Mouse (Mus musculus) retina, adult 2 months (tissue): ENCODE results near the gene March6.

Experiments used
- DNase-seq: peaks from one replicate; pipeline ENCODE4 v3.0.0-alpha.2; 2012; ENCODE audit warnings: low read depth, low spot score

Gene March6

GRCm38 (mm10) chr15:31454096-31454860, 76.6 kb downstream of the March6 start:
- no peak for DNase-seq

GRCm38 (mm10) chr15:31453098-31453916, 77.5 kb downstream of the March6 start, which contains the start of gene Ropn1l:
Gene Ropn1l, minus strand, starts transcription at chr15:31453737.
- DNase-seq = peak; percentile 63

DNA sequence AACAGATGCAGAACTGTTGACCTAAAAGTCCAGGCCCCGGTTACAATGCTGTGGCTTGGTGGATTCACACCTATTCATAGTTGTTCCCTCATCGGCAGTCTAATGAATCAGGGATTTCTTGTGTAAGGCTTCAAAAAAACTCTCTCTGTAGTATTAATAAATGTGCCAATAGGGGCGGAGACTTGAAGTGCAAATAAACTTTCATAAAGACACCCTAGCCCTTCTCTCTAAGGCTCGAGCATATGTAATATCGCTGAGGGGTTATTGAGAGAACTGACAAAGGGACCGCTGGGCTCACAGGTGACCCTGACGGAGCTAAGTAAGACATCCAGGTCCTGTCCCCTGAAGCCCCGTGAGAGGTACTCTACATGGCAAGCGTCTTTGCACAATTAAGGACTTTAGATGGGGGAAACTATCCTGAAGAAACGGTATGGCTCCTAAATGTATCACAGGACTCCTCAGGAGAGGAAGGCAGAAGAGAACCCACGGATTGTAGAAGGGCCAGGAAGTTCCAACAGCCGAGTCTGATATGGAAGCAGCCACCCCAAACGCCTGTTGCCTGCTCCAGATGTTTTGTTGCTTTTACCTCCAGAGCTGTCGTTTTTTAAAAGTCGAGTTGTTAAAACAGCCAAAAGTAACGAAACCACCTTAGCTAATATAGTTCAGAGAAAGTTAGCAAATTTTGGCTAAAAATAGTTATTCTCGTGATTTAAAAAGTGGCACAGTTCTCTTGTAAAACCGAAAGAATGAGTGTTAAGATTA, 78.3 kb downstream of the March6 start:
- no peak for DNase-seq

- no peak for DNase-seq
Observed at GRCm38 (mm10) chr15:31449772-31450171, 81.1 kb downstream of the March6 start.

GRCm38 (mm10) chr15:31447121-31447520, 83.7 kb downstream of the March6 start:
- DNase-seq = peak; percentile 53

- no peak for DNase-seq
Observed at GRCm38 (mm10) chr15:31442698-31443097, 88.2 kb downstream of the March6 start.

DNA sequence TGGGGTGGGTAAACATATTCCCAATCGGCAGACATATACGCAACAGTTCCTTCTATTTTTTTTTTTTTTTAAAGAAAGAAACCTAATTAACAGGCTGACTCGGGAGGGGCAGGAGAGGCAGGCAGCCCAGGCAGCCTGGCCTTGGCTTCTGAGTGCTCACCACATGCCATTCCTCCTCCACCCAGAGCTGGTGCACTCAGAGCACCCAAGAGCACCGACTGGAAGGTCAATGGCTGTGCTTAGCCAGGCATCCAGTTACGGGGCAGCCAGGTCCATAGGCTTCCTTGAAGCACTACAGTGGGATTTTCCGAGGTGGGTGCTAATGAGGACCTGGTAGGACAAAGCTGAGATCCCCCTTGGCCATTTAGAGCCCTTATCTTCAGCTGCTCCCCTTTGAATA, 88.9 kb downstream of the March6 start:
- no peak for DNase-seq

- DNase-seq = no peak
Observed at GRCm38 (mm10) chr15:31436811-31437210, 94.0 kb downstream of the March6 start.

DNA sequence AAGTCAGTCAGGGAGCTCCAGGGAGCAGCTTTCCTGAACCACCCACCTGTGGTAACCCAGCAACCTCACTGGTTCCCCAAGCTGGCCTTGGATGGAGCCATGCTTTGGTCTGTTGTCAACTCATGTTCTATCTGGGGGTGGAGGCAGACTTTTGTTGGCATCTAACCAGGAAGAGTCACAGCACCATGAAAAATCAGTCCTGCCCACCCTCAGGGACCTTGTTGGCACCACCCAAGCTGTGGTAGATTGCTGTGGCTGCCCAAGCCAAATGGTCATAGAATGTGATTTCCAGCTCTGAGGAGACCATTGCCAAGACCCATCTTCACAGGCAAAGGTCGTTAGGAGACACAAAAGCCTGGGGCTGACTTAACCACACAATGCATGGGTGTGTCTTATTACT, 94.8 kb downstream of the March6 start:
- no peak for DNase-seq

DNA sequence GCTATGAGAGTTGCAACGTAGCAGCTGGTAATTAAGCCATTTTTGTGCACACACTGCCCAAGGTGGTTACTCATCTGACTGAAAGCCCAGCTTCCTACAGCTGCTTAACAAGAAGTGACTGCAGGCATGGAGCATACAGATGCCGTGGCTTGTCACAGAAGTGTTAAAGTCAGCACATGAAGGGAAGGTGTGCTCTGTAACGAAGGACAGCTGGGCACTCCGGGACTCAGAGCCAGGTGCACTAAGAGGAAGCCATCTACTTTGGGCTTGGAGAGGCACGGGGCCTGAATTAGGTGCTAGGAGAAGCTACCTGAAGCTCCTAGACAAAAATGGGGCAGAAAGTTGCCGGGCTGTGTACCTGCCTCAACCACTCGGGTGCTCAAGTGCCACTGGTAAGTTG, 97.1 kb downstream of the March6 start:
- no peak for DNase-seq

DNA sequence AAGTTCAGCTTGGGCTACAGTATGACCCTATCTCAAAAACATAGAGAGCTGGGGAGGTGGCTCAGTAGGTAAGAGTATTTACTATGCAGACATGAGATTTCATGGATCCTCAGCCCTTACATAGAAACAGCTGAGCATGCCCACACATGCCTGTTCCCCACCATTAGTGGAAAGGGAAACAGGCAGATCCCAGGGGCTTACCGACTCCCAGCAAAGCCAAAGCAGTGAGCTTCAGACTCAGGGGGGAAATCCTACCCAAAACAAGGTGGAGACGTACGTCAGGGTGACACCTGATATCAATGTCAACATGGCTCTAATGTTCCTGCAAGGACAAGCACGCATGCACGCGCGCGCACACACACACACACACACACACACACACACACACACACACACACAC, 99.0 kb downstream of the March6 start:
- no peak for DNase-seq

DNA sequence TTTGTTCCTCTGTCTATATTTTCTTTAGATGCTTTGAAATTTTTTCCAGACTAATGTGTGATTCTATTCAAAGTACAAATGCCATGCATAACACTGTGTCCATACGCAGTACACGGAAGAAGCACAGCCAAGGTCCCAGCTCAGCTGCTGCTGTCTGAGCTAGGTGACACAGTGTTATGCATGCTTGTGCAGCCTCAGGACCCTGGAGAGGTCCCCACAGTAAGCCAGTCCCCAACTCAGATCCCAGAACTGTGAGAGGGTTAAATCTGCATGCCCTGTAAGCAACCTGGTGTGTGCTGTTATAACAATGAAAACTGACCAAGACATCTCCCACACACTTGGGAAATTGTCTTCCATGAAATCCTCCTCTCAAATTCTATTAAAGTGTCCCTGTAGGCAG, 100.8 kb downstream of the March6 start:
- DNase-seq = no peak

- DNase-seq = no peak
Observed at GRCm38 (mm10) chr15:31429429-31429828, 101.4 kb downstream of the March6 start.

GRCm38 (mm10) chr15:31428571-31428970, 102.3 kb downstream of the March6 start:
- DNase-seq = no peak

GRCm38 (mm10) chr15:31427390-31427789, 103.5 kb downstream of the March6 start:
- DNase-seq = no peak

DNA sequence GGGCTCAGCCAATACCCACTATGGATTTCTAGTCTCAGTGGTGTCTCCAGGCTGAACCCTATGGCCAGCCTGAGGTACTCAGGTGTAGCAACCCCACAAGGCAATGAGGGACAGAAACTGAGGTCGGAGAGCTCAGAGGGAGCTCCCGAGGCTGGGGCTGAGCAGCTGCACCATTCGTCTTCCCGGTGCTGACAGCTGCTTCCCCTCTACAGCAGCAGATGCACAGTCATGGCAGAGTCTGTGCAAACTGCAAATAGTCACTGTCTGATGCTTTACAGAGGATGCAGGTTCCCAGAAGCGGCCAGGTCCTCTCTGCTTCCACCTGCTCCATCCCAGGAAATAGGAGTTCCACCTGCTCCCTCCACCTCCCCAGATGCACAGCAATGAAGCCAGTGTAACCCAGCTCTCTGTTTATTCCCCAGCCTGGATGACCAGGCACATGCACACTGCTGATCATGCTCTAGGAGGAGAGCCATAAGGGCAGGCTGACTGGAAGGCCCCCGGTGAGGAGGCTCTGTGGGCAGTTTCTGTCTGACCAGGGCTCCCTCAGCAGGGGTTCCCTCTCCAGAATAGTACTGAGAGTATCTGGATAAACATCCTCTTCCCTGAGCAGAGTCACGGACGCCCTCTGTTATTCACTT, 104.7 kb downstream of the March6 start:
- DNase-seq = no peak

- DNase-seq = no peak
Observed at GRCm38 (mm10) chr15:31422649-31423369, 108.0 kb downstream of the March6 start.

GRCm38 (mm10) chr15:31419037-31419436, 111.8 kb downstream of the March6 start:
- no peak for DNase-seq

DNA sequence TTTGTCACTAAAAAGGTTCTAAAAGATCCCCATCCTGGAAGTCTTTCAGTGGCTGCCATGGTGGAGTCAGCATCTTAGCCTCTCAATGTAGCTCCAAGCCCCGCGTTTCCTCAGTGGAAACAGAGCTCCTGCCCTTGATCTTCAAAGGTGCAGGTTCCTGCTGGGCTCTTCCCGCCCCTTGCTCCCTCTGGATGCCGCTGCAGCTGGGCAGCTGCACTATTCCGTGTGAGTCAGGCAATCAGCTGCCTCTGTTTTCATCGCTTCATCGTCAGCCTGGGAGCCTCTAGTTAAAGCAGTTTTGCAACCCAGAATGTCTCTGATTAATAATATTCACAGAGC, 112.2 kb downstream of the March6 start:
- DNase-seq = no peak

DNA sequence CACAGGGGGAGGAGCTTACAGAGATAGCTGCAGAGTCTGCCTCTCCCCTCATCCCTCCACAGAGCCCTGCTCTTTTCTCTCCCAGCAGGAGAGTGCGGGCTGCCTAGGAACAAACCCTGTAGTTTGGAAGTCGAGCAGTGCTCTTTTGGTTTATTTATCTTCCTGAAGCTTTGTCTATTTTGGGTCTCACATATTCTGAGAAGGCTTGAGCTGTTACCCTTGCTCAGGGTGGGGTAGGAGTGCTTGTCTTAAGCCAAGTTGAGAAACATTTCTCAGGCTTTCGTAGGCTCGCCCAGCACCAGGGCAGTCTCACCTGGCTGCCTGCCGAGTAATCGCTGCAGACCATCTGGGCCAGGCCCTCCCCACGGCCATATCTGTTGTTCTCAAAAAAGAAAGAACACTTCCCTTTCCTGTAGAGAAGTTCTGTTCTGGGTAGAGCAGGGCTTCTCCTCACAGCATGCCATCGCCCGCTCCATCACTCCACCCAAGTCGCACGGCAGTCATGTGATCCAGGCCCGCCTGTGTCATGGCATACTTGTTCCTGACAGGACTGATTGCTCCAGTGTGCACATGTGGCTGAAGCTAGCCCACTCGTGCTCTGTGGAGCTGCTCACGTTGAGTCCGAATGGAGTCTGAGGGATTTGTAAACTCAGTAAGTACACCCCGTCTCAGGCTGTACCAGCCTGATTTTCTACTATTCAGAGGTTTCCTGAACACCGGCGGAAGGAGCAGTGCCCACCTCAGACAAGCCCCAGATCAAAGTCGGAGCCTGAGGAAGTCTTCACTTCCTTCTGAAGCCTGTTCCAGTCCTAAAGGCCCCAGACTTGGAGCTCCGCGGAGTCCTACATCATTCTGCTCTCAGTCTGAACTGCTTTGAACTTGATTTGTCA, 112.8 kb downstream of the March6 start:
- no peak for DNase-seq
